Mouse (Mus musculus) forebrain, embryonic 13.5 days (tissue): ENCODE measurements at regions not wholly inside any gene's neighbourhood (a gene's known extent, or its start where the extent isn't known, plus 50 kb on each side); places are given as distances from the start of the nearest gene placed in this dataset.
A peak's percentile ranks its signal among the peaks of the same experiment; 100 is the strongest.

Experiments used
- ATAC-seq: fragments of 200-750 bp; cut with Nextera tagmentation; 2 replicates; pipeline ENCODE4 v1.8.0; 2017
- H3K27ac ChIP-seq: fragments of 300-500 bp; sonication (generic); 2 replicates; pipeline ENCODE4 v1.5.1; 2015; ENCODE audit warnings: inconsistent platforms, mild to moderate bottlenecking, moderate library complexity
- H3K27me3 ChIP-seq: fragments of 300-500 bp; sonication (generic); 2 replicates; pipeline ENCODE4 v1.6.1; 2015; ENCODE audit warnings: mild to moderate bottlenecking, inconsistent platforms
- H3K36me3 ChIP-seq: fragments of 300-500 bp; sonication (generic); 2 replicates; pipeline ENCODE4 v1.6.1; 2015; ENCODE audit warnings: mild to moderate bottlenecking, inconsistent platforms; ENCODE audit not compliant: poor library complexity, severe bottlenecking
- H3K4me1 ChIP-seq: fragments of 300-500 bp; sonication (generic); 2 replicates; pipeline ENCODE4 v1.6.1; 2015; ENCODE audit warnings: inconsistent platforms
- H3K4me2 ChIP-seq: fragments of 300-500 bp; sonication (generic); 2 replicates; pipeline ENCODE4 v1.6.1; 2015; ENCODE audit warnings: inconsistent platforms, mild to moderate bottlenecking, moderate library complexity
- H3K4me3 ChIP-seq: fragments of 300-500 bp; sonication (generic); 2 replicates; pipeline ENCODE4 v1.5.1; 2015; ENCODE audit warnings: mild to moderate bottlenecking, inconsistent platforms
- H3K9ac ChIP-seq: fragments of 300-500 bp; sonication (generic); 2 replicates; pipeline ENCODE4 v1.6.1; 2015; ENCODE audit warnings: mild to moderate bottlenecking, inconsistent platforms
- H3K9me3 ChIP-seq: fragments of 300-500 bp; sonication (generic); replicated peaks from 2 replicates; pipeline ENCODE4 v1.6.1; 2016; ENCODE audit warnings: inconsistent platforms
- WGBS: fragments of 180-500 bp; shearing (Covaris S2); methylation state at CpG from one replicate; pipeline ENCODE4 v1.1.7; 2015; 5-methylcytosine and 5-hydroxymethylcytosine counted together

DNA sequence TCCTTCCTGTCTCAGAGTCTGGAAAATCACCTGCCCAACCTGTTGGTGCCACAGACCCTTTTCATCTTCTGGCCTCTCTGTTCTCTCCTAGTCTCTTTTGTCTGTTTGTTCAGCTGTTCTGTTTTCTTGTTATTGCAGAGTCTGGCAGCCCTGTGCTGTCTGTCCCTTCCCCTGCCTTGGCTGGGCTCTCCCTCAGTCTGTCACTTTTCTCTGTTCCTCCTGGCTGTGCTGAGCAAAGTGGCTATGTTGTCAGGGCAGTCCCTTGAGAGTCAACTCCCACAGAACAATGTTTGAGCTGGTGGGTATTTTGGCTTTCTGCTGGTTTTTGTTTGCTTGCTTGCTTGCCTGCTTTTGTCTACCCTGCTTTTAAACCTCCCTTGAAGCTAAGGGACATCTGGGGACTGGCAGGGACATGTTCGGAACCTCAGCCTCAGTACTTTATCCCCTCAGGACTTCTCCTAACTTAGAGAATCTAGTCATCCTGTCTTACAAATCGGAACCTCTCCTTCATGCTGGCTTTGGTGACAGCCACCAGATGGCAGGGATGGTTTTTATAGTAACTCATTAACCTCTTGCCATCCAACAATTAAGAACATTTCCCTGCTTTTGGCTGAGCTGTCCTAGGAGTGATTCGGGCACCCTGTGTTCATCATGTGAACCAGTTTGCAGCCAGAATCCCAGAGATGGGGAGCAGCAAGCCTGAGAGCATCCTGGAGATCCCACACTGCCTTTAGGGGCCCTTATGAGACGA lies 174.1 kb downstream of the Uaca start:
- 49% methylated on average over 4 of the region's 4 CpGs for WGBS
- Histone ChIP-seq H3K27me3 (no peaks in the 10 kb centered on the region), H3K9me3 (no peaks in the 10 kb centered on the region), H3K36me3 (no peaks in the 10 kb centered on the region), H3K4me3 (no peak overlapping the region), H3K9ac (no peak overlapping the region), H3K4me1 (0 out of 2 replicates have a peak, but pooled peaks cover 8% of the 10 kb centered on the region), H3K4me2 (no peak overlapping the region), H3K27ac (peak overlapping the region; percentile 31; the same call in 1 of the 2 replicates)
- ATAC-seq, result no peak; the same call in 1 of the 2 replicates

DNA sequence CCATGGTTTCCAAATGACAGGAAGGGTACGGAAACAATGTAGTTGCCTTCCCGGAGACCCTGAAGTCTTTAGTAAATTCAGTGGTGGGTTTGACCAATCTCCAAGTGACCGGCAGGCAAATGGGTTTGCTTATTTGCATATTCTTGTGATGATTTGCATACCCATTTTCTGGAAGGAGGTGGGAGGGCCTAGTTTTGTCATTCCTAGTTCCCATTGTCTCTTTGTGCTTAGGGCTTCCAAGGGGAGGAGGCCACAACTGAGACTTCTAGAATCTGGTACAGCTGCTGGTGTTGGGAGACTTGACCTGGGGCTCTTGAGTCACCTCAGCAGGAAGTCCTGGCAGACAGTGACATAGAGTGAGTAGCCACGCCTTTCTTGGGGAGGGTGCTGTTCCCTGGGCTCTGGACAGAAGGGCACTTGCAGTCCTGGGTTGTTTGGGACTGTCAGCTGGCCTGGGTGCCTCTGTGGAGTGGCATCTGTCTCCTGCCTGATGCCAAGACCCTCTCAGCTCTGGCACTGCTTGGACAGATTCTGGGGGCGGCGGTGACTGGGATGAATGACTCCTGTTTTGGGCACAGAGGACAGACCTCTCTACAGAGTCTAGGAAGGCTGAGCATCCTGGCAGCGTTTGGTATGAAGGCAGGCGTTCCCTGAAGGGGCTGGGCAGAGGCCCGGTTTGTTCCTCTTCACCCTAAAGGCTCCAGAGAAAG lies 178.0 kb downstream of the Uaca start:
- no peak for ATAC-seq

DNA sequence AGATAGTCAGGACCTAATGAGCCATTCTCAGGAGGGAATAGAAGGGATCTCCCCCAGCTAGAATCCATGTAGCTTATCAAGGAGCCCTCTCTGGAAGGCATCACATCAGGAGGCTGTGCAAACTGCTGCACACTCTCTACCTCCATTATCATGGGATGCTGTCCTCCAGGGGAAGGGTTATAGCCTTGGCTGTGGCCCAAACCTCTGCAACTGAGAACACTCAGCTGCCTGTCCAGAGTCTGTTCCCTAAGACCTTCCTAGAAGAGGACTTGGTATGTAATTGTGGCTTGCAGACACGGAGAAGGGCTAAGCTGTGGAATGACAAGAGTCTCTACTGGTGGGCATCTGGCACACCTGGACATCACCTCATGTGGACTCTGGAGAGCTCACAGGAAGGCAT lies 180.2 kb downstream of the Uaca start:
- no peak for ATAC-seq
- H3K4me1 ChIP-seq, result no peaks in the 10 kb centered on the region

More for the DNA sequence above, 178.0 kb downstream of the Uaca start:
- no peak overlapping the region for H3K27ac ChIP-seq
- H3K4me1 ChIP-seq, result 0 out of 2 replicates have a peak, but pooled peaks cover 8% of the 10 kb centered on the region
- no peaks in the 10 kb centered on the region for H3K27me3 ChIP-seq
- 80% methylated on average over 9 of the region's 9 CpGs for WGBS
- no peaks in the 10 kb centered on the region for H3K36me3 ChIP-seq
- no peak overlapping the region for H3K4me2 ChIP-seq
- no peaks in the 10 kb centered on the region for H3K9me3 ChIP-seq
- no peak overlapping the region for H3K9ac ChIP-seq
- no peak overlapping the region for H3K4me3 ChIP-seq

DNA sequence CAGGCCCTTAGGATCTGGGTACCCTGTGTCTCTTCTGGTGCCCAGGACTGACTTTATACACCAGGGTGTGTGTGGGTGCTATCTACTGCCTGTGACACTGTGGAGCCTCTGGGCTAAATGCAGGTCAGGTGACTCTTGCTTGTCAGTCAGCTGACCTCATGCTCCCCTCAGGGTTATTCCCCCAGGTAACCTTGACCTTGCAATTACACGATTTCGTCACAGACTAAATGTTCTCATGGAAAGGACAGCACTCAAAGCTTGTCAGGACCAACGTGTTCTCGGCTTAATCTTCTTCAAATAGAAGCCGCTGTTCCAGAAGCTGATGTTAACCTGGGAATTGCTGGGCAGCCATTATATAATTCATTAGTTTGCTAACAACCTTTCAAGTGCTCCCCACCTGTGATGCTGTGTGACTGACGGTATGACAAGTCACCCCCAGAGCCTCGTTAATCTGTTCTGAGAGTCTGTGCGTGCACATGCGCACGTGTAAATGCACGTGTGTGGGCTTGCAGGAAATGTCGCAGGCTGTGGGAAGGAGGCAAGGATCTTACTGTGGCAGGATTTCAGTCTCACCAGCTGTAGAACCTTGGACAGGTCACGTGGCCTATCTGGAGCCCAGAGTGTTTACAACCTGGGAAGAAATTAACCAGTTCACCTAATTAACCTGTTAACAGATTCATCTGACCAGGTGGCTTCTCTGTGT lies 188.2 kb downstream of the Uaca start:
- no peak for ATAC-seq
- Histone ChIP-seq H3K36me3 (no peaks in the 10 kb centered on the region), H3K4me1 (no peaks in the 10 kb centered on the region), H3K4me3 (no peak overlapping the region), H3K9ac (no peak overlapping the region), H3K27ac (no peak overlapping the region), H3K9me3 (no peaks in the 10 kb centered on the region; the same call in 1 of the 2 replicates), H3K4me2 (no peak overlapping the region), H3K27me3 (peaks cover 9% of the 10 kb centered on the region; the same call in 1 of the 2 replicates)
- WGBS, result 63% methylated on average over 13 of the region's 13 CpGs

More for the DNA sequence above, 180.2 kb downstream of the Uaca start:
- Histone ChIP-seq H3K36me3 (no peaks in the 10 kb centered on the region), H3K4me2 (no peak overlapping the region), H3K27me3 (no peaks in the 10 kb centered on the region), H3K9ac (no peak overlapping the region), H3K4me3 (no peak overlapping the region), H3K9me3 (no peaks in the 10 kb centered on the region; the same call in 1 of the 2 replicates), H3K27ac (no peak overlapping the region)
- WGBS, result 97% methylated on average over 1 of the region's 1 CpGs

DNA sequence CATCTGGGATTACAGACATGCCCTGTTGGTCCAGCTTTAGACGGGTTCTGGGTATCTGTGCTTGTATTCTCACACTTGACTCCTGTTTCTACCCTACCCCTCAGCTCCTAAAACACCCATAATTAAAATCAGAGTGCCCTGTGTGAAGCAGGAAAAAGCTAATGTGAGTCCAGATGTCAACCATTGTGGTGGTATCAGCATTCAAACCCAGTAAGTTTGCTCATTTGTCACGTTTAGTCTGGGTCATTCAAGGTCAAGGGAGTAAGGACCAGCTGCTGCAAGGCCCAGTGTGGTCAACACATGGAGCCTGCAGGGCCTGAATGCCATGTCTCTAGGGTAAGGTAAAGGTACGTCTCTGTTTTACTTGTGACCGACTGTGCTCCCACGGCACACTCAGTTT lies 188.9 kb downstream of the Uaca start:
- H3K27ac ChIP-seq, result no peak overlapping the region
- peaks cover 9% of the 10 kb centered on the region; the same call in 1 of the 2 replicates for H3K27me3 ChIP-seq
- 79% methylated on average over 5 of the region's 5 CpGs for WGBS
- no peaks in the 10 kb centered on the region for H3K36me3 ChIP-seq
- no peaks in the 10 kb centered on the region for H3K4me1 ChIP-seq
- ATAC-seq, result no peak
- H3K4me3 ChIP-seq, result no peak overlapping the region
- no peak overlapping the region for H3K4me2 ChIP-seq
- no peak overlapping the region for H3K9ac ChIP-seq
- no peaks in the 10 kb centered on the region for H3K9me3 ChIP-seq

DNA sequence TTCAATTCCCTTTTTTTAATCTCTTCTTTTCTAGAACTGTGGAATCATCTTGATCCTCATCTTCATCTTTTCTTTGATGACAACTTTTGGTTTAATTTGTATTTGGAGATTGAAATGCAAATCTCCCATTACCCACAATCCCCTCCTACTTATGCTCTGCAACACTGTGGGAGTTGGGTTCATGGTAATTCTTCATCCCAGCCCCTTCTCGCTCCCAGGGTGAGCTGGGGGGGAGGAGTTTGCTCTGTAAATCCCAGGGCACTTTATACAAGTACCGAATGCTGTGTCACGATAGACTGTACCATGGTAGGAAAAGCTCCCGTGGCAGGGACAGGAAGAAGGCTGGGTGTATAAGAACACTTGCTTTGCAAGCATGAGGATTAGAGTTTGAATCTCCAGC lies 193.8 kb downstream of the Uaca start:
- Histone ChIP-seq H3K36me3 (no peaks in the 10 kb centered on the region), H3K9ac (no peak overlapping the region), H3K27ac (no peak overlapping the region), H3K27me3 (peaks cover 8% of the 10 kb centered on the region; the same call in 1 of the 2 replicates), H3K4me3 (no peak overlapping the region), H3K4me2 (no peak overlapping the region), H3K4me1 (0 out of 2 replicates have a peak, but pooled peaks cover 6% of the 10 kb centered on the region), H3K9me3 (no peaks in the 10 kb centered on the region; the same call in 1 of the 2 replicates)
- ATAC-seq, result peak; percentile 36; the same call in 1 of the 2 replicates
- 60% methylated on average over 4 of the region's 4 CpGs for WGBS

DNA sequence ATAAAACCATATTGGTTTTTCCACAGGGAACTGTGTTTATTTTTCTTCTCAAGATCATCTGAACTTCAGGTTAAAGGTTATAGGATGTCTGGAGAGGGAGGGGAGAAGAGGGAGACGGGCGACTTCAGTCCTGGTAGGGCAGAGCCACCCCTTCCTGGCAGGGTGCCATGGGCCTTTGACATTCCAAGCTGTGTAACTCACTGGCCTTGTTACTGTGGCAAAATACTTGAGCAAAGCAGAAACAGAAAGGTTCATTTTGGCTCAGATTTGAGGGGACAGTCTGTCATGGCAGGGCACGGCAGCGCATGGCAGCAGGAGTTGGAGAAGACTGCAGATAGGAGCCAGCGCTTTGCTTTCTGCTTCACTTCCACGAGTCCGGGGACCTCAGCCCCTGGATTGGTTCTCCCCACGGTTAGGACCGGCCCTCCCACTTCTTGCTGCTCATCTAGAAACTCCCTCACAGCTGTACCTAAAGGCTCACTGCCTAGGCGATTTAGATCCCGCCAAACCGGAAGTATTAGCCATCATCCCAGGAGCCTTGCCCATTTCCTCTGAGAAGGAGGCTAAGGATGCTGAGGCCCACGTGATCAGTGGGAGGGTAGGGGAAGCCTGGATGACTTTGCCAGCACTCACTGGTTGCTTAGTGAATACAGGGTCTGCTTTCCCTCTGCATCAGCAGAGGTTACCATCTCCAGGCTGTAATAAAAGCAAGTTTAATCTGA lies 195.5 kb downstream of the Uaca start:
- H3K4me1 ChIP-seq, result 0 out of 2 replicates have a peak, but pooled peaks cover 6% of the 10 kb centered on the region
- ATAC-seq, result no peak
- no peak overlapping the region for H3K4me2 ChIP-seq
- H3K9ac ChIP-seq, result no peak overlapping the region
- no peaks in the 10 kb centered on the region for H3K36me3 ChIP-seq
- no peak overlapping the region for H3K4me3 ChIP-seq
- peaks cover 8% of the 10 kb centered on the region; the same call in 1 of the 2 replicates for H3K27me3 ChIP-seq
- no peaks in the 10 kb centered on the region; the same call in 1 of the 2 replicates for H3K9me3 ChIP-seq
- no peak overlapping the region for H3K27ac ChIP-seq
- WGBS, result 50% methylated on average over 13 of the region's 13 CpGs

DNA sequence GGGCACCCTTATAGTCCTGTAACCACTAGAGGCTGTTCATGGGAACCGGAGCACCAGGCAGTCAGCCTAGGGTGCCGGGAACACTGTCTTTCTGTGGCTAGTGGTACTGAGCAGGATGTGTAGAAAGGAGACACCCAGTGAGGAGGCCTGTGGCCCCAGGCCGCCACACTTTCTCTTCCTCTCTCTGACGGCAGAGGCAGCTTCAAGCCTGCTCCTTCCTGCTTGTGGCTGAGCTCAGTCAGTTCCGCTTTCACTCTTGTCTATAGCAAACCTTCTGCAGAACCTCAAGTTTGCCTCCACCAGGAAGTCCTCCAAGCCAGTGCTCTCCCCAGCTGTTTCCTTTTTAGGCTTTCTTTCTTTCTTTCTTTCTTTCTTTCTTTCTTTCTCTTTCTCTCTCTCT lies 197.2 kb downstream of the Uaca start:
- Histone ChIP-seq H3K4me2 (no peak overlapping the region), H3K4me1 (0 out of 2 replicates have a peak, but pooled peaks cover 6% of the 10 kb centered on the region), H3K27ac (no peak overlapping the region), H3K27me3 (0 out of 2 replicates have a peak, but pooled peaks cover 8% of the 10 kb centered on the region), H3K9me3 (no peaks in the 10 kb centered on the region; the same call in 1 of the 2 replicates), H3K4me3 (no peak overlapping the region), H3K36me3 (no peaks in the 10 kb centered on the region), H3K9ac (no peak overlapping the region)
- no peak for ATAC-seq
- 90% methylated on average over 5 of the region's 5 CpGs for WGBS

DNA sequence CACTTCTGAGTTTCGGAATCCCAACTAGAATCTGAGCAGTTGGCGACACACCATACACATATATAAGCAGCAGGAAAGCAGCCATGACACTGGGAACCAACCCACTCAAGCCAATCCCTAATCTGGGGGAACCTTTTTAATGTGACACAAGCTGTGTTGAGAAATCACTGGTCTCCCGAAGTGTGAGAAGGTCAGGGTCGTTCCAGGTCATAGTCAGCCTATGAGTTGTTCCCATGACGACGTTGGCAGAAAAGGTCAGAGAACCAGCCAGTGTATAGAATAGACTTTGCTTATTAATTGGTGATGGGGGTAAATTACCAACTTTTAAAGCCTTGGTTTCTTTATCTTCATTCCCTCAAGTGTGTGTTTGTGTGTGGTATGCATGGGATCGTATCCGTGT lies 199.3 kb downstream of the Uaca start:
- Histone ChIP-seq H3K9me3 (no peaks in the 10 kb centered on the region; the same call in 1 of the 2 replicates), H3K4me3 (no peak overlapping the region), H3K36me3 (no peaks in the 10 kb centered on the region), H3K27me3 (0 out of 2 replicates have a peak, but pooled peaks cover 5% of the 10 kb centered on the region), H3K4me2 (no peak overlapping the region), H3K4me1 (0 out of 2 replicates have a peak, but pooled peaks cover 6% of the 10 kb centered on the region), H3K9ac (no peak overlapping the region), H3K27ac (no peak overlapping the region)
- 85% methylated on average over 8 of the region's 8 CpGs for WGBS
- no peak for ATAC-seq

DNA sequence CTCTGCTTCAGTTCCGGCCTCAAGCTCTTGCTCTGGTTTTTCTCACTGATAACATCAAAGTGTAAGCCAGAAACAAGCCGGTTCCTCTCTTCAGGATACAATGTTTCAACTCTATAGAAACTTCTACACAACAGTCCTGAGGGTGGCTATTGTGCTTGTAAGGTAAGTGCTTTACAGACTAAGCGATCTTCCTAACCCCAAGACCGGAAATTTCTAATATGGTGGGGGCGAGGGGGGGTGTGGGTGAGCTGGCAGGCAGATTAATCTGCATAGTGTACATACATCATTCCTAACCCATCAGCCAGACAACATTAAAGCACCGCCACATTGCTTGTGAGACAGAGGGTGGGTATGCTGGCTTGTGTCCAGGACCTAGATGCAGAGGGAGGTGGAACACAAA lies 200.8 kb downstream of the Uaca start:
- Histone ChIP-seq H3K27me3 (0 out of 2 replicates have a peak, but pooled peaks cover 5% of the 10 kb centered on the region), H3K4me3 (no peak overlapping the region), H3K36me3 (no peaks in the 10 kb centered on the region), H3K9me3 (no peaks in the 10 kb centered on the region), H3K4me1 (0 out of 2 replicates have a peak, but pooled peaks cover under 1% of the 10 kb centered on the region), H3K27ac (no peak overlapping the region), H3K4me2 (no peak overlapping the region), H3K9ac (no peak overlapping the region)
- WGBS, result 77% methylated on average over 6 of the region's 6 CpGs
- ATAC-seq, result no peak

DNA sequence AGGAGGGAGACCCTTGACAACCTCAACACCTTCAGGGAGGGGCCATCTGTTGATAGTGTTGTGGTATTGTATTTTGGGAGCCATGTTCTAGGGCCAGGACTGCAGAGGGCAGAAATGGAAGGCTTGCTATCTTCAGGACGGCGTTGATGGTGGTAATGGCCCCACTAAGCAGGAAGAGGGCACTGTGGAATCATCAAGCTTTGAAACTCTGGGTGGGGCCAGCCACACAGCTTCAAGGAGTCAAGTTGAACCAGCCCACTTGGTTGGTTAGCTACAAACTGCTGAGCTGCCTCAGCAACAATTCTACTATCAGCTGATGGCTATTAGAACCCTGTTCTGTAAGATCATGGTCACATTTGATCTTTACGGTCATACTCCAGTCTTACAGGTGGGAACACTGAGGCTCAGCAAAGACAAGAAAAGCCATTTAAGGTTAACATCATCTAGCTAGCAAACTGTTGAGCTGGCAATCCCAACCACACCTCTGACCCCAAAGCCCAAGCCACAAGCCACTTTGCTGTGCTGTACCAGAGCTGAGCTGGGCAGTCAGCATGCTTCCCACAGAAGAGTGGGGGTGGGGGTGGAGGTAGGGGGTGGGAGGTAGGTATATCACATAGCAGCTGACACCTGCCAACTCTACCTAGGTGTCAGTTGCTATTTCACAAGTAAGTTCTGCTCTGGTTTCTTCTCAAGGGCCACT lies 203.9 kb downstream of the Uaca start:
- Histone ChIP-seq H3K4me1 (no peaks in the 10 kb centered on the region), H3K27me3 (no peaks in the 10 kb centered on the region), H3K4me3 (no peak overlapping the region), H3K36me3 (no peaks in the 10 kb centered on the region), H3K4me2 (no peak overlapping the region), H3K9me3 (no peaks in the 10 kb centered on the region), H3K27ac (no peak overlapping the region), H3K9ac (no peak overlapping the region)
- no peak for ATAC-seq
- WGBS, result 84% methylated on average over 3 of the region's 3 CpGs
